ENCODE assay signal across 20 mouse cellular contexts in the genomic region with DNA sequence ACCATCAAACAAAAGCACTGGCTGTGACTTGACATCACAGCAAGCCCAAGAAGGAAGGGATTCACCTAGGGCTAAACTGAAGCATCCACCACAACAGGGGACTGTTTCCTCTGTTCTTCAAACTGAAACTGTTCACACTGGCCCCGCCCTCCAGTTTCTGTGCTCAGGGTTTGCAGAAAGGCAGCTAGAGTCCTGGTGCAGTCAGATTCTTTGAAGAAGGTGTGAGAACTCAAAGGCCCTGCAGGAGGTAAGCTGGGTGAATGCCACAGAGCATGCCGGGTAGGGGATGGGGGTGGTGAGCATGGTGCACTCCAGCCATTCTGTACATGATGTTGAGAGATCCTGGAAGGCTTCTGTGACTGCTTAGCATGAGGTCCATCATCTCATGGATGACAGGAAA. TPM values are rescaled to one million over a fixed set of nuclear protein-coding genes. Genes with fewer than 3 reads are reported as not detected.
DNase-seq lines count a peak whose midpoint lies in the region; ATAC-seq lines count a peak whose summit lies in the region.
"Had no signal": no experiment of that assay in that cellular context is flagged by ENCODE, and none has a peak within 500 bp of the region (broad histone marks: within the 10 kb centered on the region; RNA-seq: fewer than 3 reads in every experiment).

A gene (plus strand): TSS at position 153 of the 400 bp plus-strand sequence.
A gene (plus strand): TSS at position 167 of the 400 bp plus-strand sequence.

- H3K9ac ChIP-seq in forebrain, embryonic 13.5 days = no peak within 1 kb of the TSS
- H3K9ac ChIP-seq: liver, embryonic 15.5 days had no signal

- H3K9me3 ChIP-seq in forebrain, embryonic 13.5 days (replicated peaks) = no peaks in the 10 kb centered on the region
- H3K9me3 ChIP-seq: liver, embryonic 15.5 days had no signal

- H3K4me2 ChIP-seq in forebrain, embryonic 13.5 days = no peak within 1 kb of the TSS
- H3K4me2 ChIP-seq: liver, embryonic 15.5 days had no signal

- no peaks in the 10 kb centered on the region for H3K36me3 ChIP-seq in forebrain, embryonic 13.5 days (ENCODE audit: poor library complexity, severe bottlenecking)
- H3K36me3 ChIP-seq: liver, embryonic 15.5 days had no signal

- no peak within 1 kb of the TSS for H3K4me3 ChIP-seq in forebrain, embryonic 13.5 days
- H3K4me3 ChIP-seq: heart, adult 2 months; liver, embryonic 15.5 days had no signal

- peak; percentile 76 to 83 for ATAC-seq in hematopoietic stem cell, adult 5-6 weeks (replicated peaks in 1 of 2; ENCODE audit: insufficient read depth in 1 of 2, low FRiP score in 2 of 2, low TSS enrichment in 1 of 2, low read depth in 1 of 2, poor library complexity in 2 of 2, severe bottlenecking in 2 of 2)
- ATAC-seq in erythroblast, adult 5-6 weeks (replicated peaks; ENCODE audit: low FRiP score, poor library complexity, severe bottlenecking) = no peak
- ATAC-seq in forebrain, embryonic 13.5 days = no peak
- ATAC-seq: Patski had no signal

- no peaks in the 10 kb centered on the region for H3K4me1 ChIP-seq in forebrain, embryonic 13.5 days
- H3K4me1 ChIP-seq: liver, embryonic 15.5 days had no signal

- 46% methylated on average over 2 of the region's 2 CpGs for WGBS in forebrain, embryonic 13.5 days

- H3K27ac ChIP-seq in forebrain, embryonic 13.5 days = no peak within 1 kb of the TSS
- H3K27ac ChIP-seq: heart, adult 2 months; liver, embryonic 15.5 days; macrophage had no signal

- DNase-seq in lung, postnatal 25 days (ENCODE audit: low spot score) = peak; percentile 50
- DNase-seq in lung, postnatal 10 days = no peak
- peak; percentile 59 to 66 for DNase-seq in spleen, adult 18-20 months
- peak; percentile 81 for DNase-seq in thymus, postnatal 4 days
- DNase-seq in urinary bladder, adult 18-20 months (ENCODE audit: low spot score in 2 of 2) = no peak
- DNase-seq: adrenal gland, postnatal 14 days; heart, adult 2 months; heart, postnatal 36 days; kidney, adult 11 months; right cerebral cortex, postnatal 25 days had no signal

- no peaks in the 10 kb centered on the region for H3K27me3 ChIP-seq in forebrain, embryonic 13.5 days
- H3K27me3 ChIP-seq: liver, embryonic 15.5 days had no signal

RNA-seq across cellular contexts. Expression of the first gene that starts in this region (rescaled TPM):
- 100 and 477 TPM in 2 replicates for total RNA-seq in hematopoietic stem cell, adult 5-6 weeks (2017)
- not detected in 2 replicates for total RNA-seq in erythroblast, adult 5-6 weeks (2015; ENCODE audit: low replicate concordance)
- total RNA-seq in erythroblast, adult 5-6 weeks (2017; ENCODE audit: low replicate concordance) = 1.8 TPM in 1 of 2 replicates, not detected in the other
- 0.70 and 0.71 TPM in 2 replicates for polyA plus RNA-seq in forebrain, embryonic 13.5 days (2015; fragmentation: Nextera tagmentation; extraction: Ambion mirVana)
- total RNA-seq: left cerebral cortex, postnatal 36 days had no signal
- polyA plus RNA-seq: C2C12; heart, adult 2 months; liver, embryonic 15.5 days; macrophage; Patski; testis, adult 2 months had no signal

RNA-seq across cellular contexts. Expression of the second gene that starts in this region (rescaled TPM):
- 11.0 and 25.5 TPM in 2 replicates for total RNA-seq in hematopoietic stem cell, adult 5-6 weeks (2017)
- total RNA-seq in erythroblast, adult 5-6 weeks (2015; ENCODE audit: low replicate concordance) = not detected in 2 replicates
- 2.6 TPM in 1 of 2 replicates, not detected in the other for total RNA-seq in erythroblast, adult 5-6 weeks (2017; ENCODE audit: low replicate concordance)
- polyA plus RNA-seq in forebrain, embryonic 13.5 days (2015; fragmentation: Nextera tagmentation; extraction: Ambion mirVana) = not detected in 2 replicates
- total RNA-seq: layer of hippocampus, adult 18-20 months; left cerebral cortex, postnatal 36 days had no signal
- polyA plus RNA-seq: C2C12; Patski; testis, adult 2 months had no signal

Comparison
In these comparisons a context has a peak if more than half of its experiments do, and no peak if none do; other contexts are left out.
1. RNA of the first gene that starts in this region (total RNA-seq): 100 to 477 TPM in hematopoietic stem cell, adult 5-6 weeks; 1.8 TPM in erythroblast, adult 5-6 weeks; every median in the first group is over 10 times any median in the second.
2. DNase-seq: peak in lung, postnatal 25 days (single experiment), spleen, adult 18-20 months (2 of 2) and thymus, postnatal 4 days (single experiment); none in lung, postnatal 10 days (single experiment) and urinary bladder, adult 18-20 months (0 of 2).
3. ATAC-seq: peak in hematopoietic stem cell, adult 5-6 weeks (2 of 2); none in erythroblast, adult 5-6 weeks (single experiment) and forebrain, embryonic 13.5 days (single experiment).